Mouse (Mus musculus) bone marrow, adult 2 months (tissue): Measurements from ENCODE around the gene Plagl2.

Source experiments
- CTCF ChIP-seq: fragments of 200-500 bp; IDR thresholded peaks from 2 replicates; pipeline ENCODE4 v1.5.1; 2011; ENCODE audit warnings: low read length, control low read depth; ENCODE audit not compliant: control insufficient read depth, insufficient read depth
- POLR2A ChIP-seq: fragments of 200-500 bp; IDR thresholded peaks from 2 replicates; pipeline ENCODE4 v1.6.1; 2011; ENCODE audit warnings: low read depth, mild to moderate bottlenecking, control low read depth, low read length, borderline replicate concordance; ENCODE audit not compliant: control insufficient read depth

- TF ChIP-seq CTCF, result no peak
- TF ChIP-seq POLR2A, result no peak
Measured at GRCm38 (mm10) chr2:153287835-153288234, 46.6 kb upstream of the Plagl2 start.
